Mouse (Mus musculus): Measurements from ENCODE around the gene Prpf38a. TPM values are rescaled to one million over a fixed set of nuclear protein-coding genes. Genes with fewer than 3 reads are reported as not detected.

Prpf38a gene
- polyA plus RNA-seq, 1 experiment from 2014 or later, result 56.9 TPM

GRCm38 (mm10) chr4:108595785-108596184, 16.6 kb upstream of the Prpf38a start:
- WGBS, result 84% methylated on average over 1 of the region's 1 CpGs

GRCm38 (mm10) chr4:108593376-108593775, 14.2 kb upstream of the Prpf38a start:
- no peak overlapping the region for H3K9ac ChIP-seq
- no peak overlapping the region for H3K4me3 ChIP-seq
- no peaks in the 10 kb centered on the region for H3K9me3 ChIP-seq
- 60% methylated on average over 2 of the region's 2 CpGs for WGBS
- H3K4me1 ChIP-seq, result 0 out of 2 replicates have a peak, but pooled peaks cover 10% of the 10 kb centered on the region
- ATAC-seq (ENCODE audit: extremely low read depth, insufficient number of reproducible peaks, low FRiP score, low TSS enrichment), result no peak
- H3K27ac ChIP-seq (replicated peaks), result peak overlapping the region; percentile 39; the same call in 1 of the 2 replicates
- no peaks in the 10 kb centered on the region for H3K27me3 ChIP-seq (replicated peaks)
- no peak overlapping the region for H3K4me2 ChIP-seq
- peaks cover 12% of the 10 kb centered on the region; the same call in 1 of the 2 replicates for H3K36me3 ChIP-seq

More at GRCm38 (mm10) chr4:108595785-108596184, 16.6 kb upstream of the Prpf38a start:
- H3K4me3 ChIP-seq, result no peak overlapping the region
- H3K9me3 ChIP-seq, result no peaks in the 10 kb centered on the region
- H3K4me2 ChIP-seq, result no peak overlapping the region
- H3K36me3 ChIP-seq, result peaks cover 28% of the 10 kb centered on the region
- no peaks in the 10 kb centered on the region for H3K27me3 ChIP-seq (replicated peaks)
- H3K9ac ChIP-seq, result no peak overlapping the region
- no peak for ATAC-seq (ENCODE audit: extremely low read depth, insufficient number of reproducible peaks, low FRiP score, low TSS enrichment)
- 0 out of 2 replicates have a peak, but pooled peaks cover 10% of the 10 kb centered on the region for H3K4me1 ChIP-seq
- H3K27ac ChIP-seq (replicated peaks), result no peak overlapping the region

- H3K27ac ChIP-seq (replicated peaks), result peak overlapping the region; percentile 78
- peaks cover 20% of the 10 kb centered on the region for H3K36me3 ChIP-seq
- H3K4me2 ChIP-seq, result peak overlapping the region; percentile 91
- H3K4me1 ChIP-seq, result peaks cover 25% of the 10 kb centered on the region
- 0 out of 2 replicates have a peak, but pooled peaks have one; percentile 11 for ATAC-seq (ENCODE audit: extremely low read depth, insufficient number of reproducible peaks, low FRiP score, low TSS enrichment)
- H3K9me3 ChIP-seq, result no peaks in the 10 kb centered on the region
- under 1% methylated on average over 16 of the region's 16 CpGs for WGBS
- H3K9ac ChIP-seq, result peak overlapping the region; percentile 86
- peak overlapping the region; percentile 91 for H3K4me3 ChIP-seq
- no peaks in the 10 kb centered on the region for H3K27me3 ChIP-seq (replicated peaks)
Measured at GRCm38 (mm10) chr4:108579743-108580411, 741 bp upstream of the Prpf38a start.

GRCm38 (mm10) chr4:108572644-108573043, 6.5 kb downstream of the Prpf38a start:
- 87% methylated on average over 3 of the region's 3 CpGs for whole genome bisulfite sequencing
- Histone ChIP-seq H3K4me2 (no peak overlapping the region), H3K27ac (replicated peaks) (no peak overlapping the region), H3K9ac (no peak overlapping the region), H3K9me3 (no peaks in the 10 kb centered on the region), H3K4me1 (peaks cover 6% of the 10 kb centered on the region), H3K4me3 (no peak overlapping the region), H3K36me3 (peaks cover 79% of the 10 kb centered on the region), H3K27me3 (replicated peaks) (no peaks in the 10 kb centered on the region)
- ATAC-seq (ENCODE audit: extremely low read depth, insufficient number of reproducible peaks, low FRiP score, low TSS enrichment), result no peak

- ATAC-seq (ENCODE audit: extremely low read depth, insufficient number of reproducible peaks, low FRiP score, low TSS enrichment), result no peak
- peaks cover 95% of the 10 kb centered on the region for H3K36me3 ChIP-seq
- no peaks in the 10 kb centered on the region for H3K9me3 ChIP-seq
- H3K27me3 ChIP-seq (replicated peaks), result no peaks in the 10 kb centered on the region
- H3K9ac ChIP-seq, result no peak overlapping the region
- H3K27ac ChIP-seq (replicated peaks), result no peak overlapping the region
- H3K4me3 ChIP-seq, result no peak overlapping the region
- H3K4me2 ChIP-seq, result no peak overlapping the region
- no peaks in the 10 kb centered on the region for H3K4me1 ChIP-seq
- WGBS, result 75% methylated on average over 1 of the region's 1 CpGs
Measured at GRCm38 (mm10) chr4:108565026-108565425, 14.1 kb downstream of the Prpf38a start.

GRCm38 (mm10) chr4:108539701-108540100, 39.4 kb downstream of the Prpf38a start:
- no peak overlapping the region for H3K9ac ChIP-seq
- H3K27ac ChIP-seq (replicated peaks), result no peak overlapping the region
- no peak for ATAC-seq (ENCODE audit: extremely low read depth, insufficient number of reproducible peaks, low FRiP score, low TSS enrichment)
- H3K27me3 ChIP-seq (replicated peaks), result no peaks in the 10 kb centered on the region
- H3K4me2 ChIP-seq, result no peak overlapping the region
- H3K36me3 ChIP-seq, result peaks cover 40% of the 10 kb centered on the region
- no peaks in the 10 kb centered on the region for H3K4me1 ChIP-seq
- no peak overlapping the region for H3K4me3 ChIP-seq
- WGBS, result 95% methylated on average over 2 of the region's 2 CpGs
- H3K9me3 ChIP-seq, result no peaks in the 10 kb centered on the region

Other genes starting within 250 kb of the Prpf38a start
- 1.1 and 1.8 TPM in 2 replicates for gene Shisal2a, start 196.0 kb downstream of the Prpf38a start, polyA plus RNA-seq (2015; fragmentation: Nextera tagmentation; extraction: Ambion mirVana)
- 61.6 and 61.9 TPM in 2 replicates for gene Gpx7, start 172.4 kb downstream of the Prpf38a start, polyA plus RNA-seq (2015; fragmentation: Nextera tagmentation; extraction: Ambion mirVana)
- 44.4 and 45.6 TPM in 2 replicates for gene Tut4, start 119.9 kb downstream of the Prpf38a start, polyA plus RNA-seq (2015; fragmentation: Nextera tagmentation; extraction: Ambion mirVana)
- 5.1 and 6.6 TPM in 2 replicates for gene Orc1, start 87 bp upstream of the Prpf38a start, polyA plus RNA-seq (2015; fragmentation: Nextera tagmentation; extraction: Ambion mirVana)
- gene Cc2d1b, start 40.6 kb upstream of the Prpf38a start, polyA plus RNA-seq (2015; fragmentation: Nextera tagmentation; extraction: Ambion mirVana), result 14.7 and 15.3 TPM in 2 replicates
- 1.0 and 1.1 TPM in 2 replicates for gene 3110021N24Rik, start 140.3 kb upstream of the Prpf38a start, polyA plus RNA-seq (2015; fragmentation: Nextera tagmentation; extraction: Ambion mirVana)
- gene Zfyve9, start 201.5 kb upstream of the Prpf38a start, polyA plus RNA-seq (2015; fragmentation: Nextera tagmentation; extraction: Ambion mirVana), result 2.8 TPM in 2 replicates

All from heart, embryonic 13.5 days (tissue).